Mouse (Mus musculus): ENCODE measurements at regions not wholly inside any gene's neighbourhood (a gene's known extent, or its start where the extent isn't known, plus 50 kb on each side); places are given as distances from the start of the nearest gene placed in this dataset.

DNA sequence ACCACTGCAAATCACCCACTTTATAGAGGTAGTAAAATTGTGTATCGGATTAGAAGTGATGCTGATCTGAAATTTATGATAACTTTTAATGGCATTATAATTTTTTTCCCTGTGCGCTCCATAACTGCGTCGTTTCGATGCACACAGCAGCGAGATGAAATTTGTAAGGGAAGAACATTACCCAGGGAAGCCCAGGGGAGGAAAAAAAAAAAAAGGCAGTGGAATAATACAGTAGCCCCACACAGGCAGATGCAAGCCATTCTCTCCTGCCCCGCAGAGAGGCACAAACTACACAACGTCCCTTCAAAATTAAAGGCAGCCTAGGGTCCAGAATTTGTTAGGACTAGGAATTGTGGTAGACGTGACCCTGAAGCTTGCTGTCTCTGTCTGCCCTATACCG lies 234.2 kb downstream of the Il20rb start:
- TF ChIP-seq CTCF (IDR thresholded peaks at IDR 0.05; ENCODE audit: borderline replicate concordance, control insufficient read depth, extremely low read depth, insufficient read depth, low read length, poor library complexity) (no peak), POLR2A (IDR thresholded peaks at IDR 0.05; ENCODE audit: control insufficient read depth, extremely low read depth, insufficient read depth, low read length, poor library complexity) (no peak)

All from thymus, adult 2 months (tissue).